Mouse (Mus musculus) heart, adult 2 months (tissue): ENCODE measurements around the gene Ttc9b.

Experiments used
- CTCF ChIP-seq: fragments of 200-600 bp; IDR thresholded peaks from 2 replicates; pipeline ENCODE4 v1.8.1; 2022; ENCODE audit warnings: antibody characterized with exemption, mild to moderate bottlenecking, moderate library complexity
- POLR2A ChIP-seq: fragments of 200-500 bp; IDR thresholded peaks from 2 replicates; pipeline ENCODE4 v1.6.1; 2011; ENCODE audit warnings: mild to moderate bottlenecking, low read depth, low read length, control low read depth; ENCODE audit not compliant: insufficient read depth

- TF ChIP-seq CTCF (no peak), POLR2A (no peak)
Observed at GRCm38 (mm10) chr7:27685220-27685619, 31.5 kb downstream of the Ttc9b start.
